Mouse (Mus musculus) layer of hippocampus, adult 18-20 months (tissue): ENCODE data around the gene Lrig2. TPM values are rescaled to one million over a fixed set of nuclear protein-coding genes. Genes with fewer than 3 reads are reported as not detected.

Experiments
- DNase-seq, 2 experiments: peaks; one replicate each; pipeline ENCODE4 v3.0.0; 2022; ENCODE audit warnings: low spot score in 2 of 2
- total RNA-seq, 2 experiments: library from RNA; stranded (reverse); gene quantifications; 2 replicates each; pipeline ENCODE4 v1.2.3; 2021

Gene Lrig2
- total RNA-seq, 2 experiments from 2014 or later, result 31.7 to 34.3 TPM

DNA sequence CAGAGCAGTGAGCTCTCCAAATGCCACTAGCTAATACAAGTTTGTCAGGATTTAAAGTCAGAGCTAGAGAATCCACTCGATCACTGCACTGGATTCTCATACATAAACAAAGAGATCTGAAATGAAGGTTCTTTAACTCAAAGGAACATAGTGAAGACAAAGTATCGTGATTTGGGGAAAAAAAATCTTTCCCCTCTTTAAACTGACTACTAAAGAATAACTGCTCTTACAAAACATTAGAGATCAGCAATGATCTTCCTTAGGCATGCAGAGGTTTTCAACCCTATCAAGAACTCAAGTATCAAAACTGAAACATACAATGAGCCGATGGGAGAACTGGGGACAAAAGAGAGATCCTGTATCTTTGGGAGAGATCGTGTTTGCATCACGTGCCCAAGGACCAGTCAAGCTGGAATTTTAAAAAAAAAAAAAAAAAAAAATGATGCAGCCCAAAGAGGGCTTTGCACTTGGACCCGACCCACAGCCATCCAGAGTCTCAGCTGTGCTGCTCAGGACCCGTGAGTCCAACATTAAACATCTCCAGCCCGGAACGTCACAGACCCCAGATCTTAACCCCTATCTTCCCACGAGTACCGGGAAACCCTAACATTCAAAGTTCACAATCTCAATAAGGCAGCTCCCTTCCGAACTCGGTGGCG is 818 bp downstream of the Lrig2 start:
- DNase-seq, result no peak

DNA sequence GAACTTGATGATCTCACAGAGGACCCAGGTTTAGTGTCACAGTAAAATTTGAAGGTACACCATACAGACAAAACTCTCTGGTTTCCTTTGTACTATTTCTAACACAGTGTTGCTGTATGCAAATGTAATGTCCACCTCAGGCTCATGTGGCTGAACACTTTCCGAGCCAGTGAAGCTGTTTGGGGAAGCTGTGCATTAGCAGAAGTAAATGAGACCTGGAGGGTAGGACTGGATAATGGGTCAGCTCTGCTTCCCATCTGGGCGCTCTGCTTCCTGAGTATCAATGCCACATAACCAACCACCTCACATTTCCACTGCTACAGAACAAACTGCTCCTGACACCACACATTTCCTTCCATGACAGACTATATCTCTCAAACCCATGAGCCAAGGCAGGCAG is 10.1 kb downstream of the Lrig2 start:
- no peak for DNase-seq

DNA sequence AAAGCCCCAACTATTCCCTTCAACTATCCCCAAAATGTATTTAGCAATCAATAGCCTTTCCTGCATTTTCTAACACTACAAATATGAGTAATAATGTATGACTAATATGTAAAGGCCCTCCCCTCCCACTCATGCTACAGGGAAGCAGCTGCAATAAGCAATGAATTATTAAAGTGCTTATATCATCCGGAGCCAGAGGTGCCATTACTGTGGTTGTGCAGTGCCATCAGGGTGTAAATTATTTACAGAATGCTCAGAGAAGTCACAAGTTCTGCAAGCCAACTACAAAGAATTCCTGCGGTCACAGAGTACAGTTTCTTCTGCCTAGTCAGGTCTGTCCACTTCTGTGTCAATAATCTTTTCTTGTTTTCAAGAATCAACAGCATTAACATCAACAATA is 10.8 kb downstream of the Lrig2 start:
- no peak for DNase-seq

DNA sequence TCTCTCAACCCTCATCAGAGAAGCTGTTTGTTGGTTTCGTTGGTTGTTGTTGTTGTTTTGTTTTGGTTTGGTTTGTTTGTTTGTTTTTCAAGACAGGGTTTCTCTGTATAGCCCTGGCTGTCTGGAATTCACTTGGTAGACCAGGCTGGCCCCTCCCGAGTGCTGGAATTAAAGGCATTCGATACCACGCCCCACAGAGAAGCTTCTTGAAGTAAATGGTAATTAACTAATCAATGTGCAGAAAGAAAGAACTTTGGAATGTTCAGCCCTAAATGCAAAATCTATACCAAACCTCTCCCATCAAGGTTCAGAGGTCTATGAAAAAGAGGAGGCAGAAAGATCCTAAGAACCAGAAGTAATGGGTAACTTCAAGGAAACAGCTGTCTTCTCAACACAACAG is 15.5 kb downstream of the Lrig2 start:
- no peak for DNase-seq

DNA sequence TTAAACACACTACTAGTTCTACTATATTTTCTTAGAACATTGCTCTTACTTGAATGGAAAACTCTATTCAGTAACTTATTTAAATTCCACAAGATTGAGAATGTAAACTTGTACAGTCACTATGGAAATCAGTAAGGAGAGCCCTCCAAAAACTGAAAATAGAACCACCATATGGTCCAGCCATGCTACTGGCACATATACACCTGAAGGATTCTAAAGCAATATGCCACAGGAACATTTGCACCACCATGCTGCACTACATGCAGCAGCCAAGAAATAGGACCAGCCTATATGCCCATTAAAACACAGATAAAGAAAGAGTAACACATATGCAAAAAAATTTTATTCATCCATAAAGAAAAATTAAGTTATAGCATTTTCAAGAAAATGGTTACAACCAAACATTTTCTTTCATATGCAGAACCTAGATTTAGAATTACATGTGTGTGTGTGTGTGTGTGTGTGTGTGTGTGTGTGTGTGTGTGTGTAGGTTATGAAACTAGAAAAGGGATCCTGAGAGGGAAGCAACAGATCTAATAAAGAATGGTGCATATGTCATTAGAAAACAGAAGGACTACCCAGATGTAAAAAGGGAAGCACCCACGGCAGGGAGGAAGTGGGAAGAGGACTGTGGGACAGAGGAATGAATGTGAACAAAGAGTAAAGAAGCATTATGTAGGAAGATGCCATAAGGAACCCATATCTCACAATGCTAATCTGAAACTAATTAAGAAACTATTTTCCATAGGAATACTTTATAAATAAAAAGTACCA is 30.6 kb downstream of the Lrig2 start:
- DNase-seq, result peak in 1 of 2 experiments; percentile 12

DNA sequence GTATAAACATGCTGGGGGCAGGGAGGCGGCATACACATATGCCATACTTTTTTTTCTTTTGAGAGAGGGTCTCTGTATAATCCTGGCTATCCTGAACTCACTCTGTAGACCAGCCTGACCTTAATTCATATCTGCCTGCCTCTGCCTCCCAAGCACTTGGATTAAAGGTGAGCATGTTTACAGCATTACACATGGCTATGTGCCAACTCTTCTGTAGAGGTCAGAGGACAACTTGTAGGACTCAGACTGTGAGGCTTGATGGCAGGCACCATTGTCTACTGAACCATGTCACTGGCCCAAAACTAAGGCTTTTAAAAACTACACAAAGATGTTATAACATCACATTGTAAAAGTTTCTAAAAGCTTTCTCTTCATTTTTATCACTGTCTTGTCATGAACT is 33.7 kb downstream of the Lrig2 start:
- no peak for DNase-seq

DNA sequence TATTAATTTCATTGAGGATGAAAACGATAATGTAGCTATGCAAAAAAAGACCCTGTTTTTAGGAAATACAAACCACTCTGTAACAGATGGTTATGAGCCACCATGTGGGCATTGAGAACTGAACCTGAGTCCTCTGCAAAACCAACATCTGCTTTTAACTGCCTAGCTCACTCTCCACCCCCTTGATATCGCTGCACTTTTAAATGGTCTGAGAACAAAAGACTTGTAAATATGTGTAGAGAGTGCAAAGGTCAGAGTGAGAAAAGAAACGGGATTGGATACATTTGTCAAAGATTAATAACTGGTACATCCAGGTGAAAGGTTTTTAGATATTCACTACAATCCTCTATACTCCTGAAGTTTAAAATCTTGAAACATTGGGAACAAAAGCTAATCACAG is 42.3 kb downstream of the Lrig2 start:
- DNase-seq, result no peak

DNA sequence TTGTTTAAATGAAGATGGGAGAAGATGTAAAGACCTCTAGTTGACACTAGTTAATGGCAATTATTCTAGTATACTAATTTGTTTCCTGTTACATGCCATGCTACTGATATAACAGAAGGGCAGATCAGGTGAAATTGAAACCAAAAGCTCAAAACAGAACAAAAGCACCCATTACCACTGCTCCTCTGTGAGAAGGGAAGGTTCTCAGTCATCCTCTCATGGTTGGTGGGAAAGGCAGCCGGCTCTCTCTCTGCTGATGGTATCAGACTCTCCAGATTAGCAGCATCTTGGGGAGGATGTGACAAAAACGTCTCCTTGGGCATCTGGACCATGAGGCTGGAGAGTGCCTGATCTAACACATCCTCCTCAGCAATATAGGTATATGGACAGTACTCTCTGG is 50.5 kb downstream of the Lrig2 start:
- no peak for DNase-seq

DNA sequence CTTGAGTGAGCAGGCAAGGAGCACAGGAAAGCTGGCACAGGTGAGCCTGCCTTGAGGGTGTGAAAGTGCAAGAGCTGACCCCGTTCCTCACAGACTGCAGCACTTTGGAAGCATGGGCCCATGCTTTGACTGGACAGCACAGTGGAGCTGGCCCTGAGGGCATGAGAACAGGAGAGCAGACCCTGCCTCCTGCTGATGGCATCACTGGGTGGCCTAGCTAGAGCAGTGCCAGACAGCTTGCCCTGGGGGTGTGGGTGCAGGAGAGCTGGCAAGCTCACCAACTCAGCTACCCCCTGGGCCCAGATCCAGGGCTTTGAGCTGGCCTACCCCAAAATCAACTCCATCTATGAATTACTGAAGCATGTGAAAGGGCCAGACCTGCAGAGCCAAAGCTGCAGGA is 53.1 kb downstream of the Lrig2 start:
- no peak for DNase-seq

DNA sequence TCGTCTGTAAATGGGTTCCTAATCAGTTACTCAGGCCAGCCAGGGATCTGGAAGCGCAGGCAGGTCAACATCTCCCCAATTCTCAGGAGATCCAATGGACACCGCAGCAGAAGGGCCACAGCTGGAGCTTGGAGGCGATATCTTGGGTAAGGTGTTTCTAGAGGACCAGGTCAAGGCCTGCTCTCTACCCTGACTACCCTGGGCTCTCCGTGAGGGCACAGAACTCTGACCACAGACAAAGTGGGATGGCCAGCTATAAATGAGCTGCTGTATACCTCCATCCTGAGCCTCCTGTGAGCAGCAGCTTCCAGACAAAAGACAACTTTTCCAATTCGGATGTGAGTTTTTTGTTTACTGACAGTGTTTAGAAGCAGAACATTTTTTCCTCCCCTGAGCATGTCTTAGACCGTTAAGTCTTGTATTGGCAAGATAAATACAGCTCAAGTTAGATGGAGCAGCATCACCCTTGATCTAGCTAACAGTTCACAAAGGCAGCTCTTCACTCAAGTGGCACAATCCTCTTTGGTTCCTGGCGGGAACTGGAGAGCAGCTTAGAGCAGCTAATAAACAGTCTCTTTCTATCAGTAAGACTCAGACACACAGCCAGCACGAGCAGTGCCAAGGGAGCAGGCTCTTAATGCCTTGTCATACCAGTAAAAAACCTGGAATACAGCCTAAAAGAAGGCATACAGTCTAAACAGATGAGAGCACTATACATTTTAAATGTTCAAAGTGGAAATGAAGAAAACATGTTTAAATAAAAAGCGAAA is 56.0 kb downstream of the Lrig2 start:
- DNase-seq, result no peak

DNA sequence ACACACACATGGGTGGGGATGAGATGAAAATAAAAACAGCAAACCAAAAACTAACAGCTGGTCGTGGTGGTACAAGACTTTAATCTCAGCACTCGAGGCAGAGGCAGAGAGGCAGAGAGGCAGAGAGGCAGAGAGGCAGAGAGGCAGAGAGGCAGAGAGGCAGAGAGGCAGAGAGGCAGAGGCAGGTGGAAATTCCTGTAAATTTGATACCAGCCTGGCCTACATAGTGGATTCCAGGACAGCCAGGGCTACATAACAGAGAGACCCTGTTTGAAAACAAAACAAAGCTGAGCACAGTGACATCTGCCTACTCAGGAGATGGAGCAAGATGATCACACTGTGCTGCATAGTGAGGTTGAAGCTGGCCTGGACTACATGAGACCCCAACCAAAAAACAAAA is 64.5 kb downstream of the Lrig2 start:
- DNase-seq, result no peak

DNA sequence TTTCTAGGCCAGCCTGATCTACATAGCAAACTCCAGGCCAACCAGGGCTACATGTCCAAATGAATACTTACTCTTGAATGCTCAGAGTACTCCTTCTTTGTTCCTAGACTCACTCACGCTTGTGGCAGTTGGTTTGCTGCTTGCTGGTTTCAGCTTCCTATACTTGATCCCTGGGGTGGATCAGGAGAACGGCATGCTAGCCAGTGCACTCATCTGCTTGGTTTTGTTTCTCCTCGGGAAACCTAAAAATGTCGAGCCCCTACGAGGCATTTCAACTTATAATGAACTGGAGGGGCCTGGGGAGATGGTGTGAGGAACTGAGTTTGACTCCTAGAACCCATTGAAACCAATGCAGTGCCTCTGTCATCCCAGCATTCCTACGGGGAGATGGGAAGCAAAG is 65.0 kb downstream of the Lrig2 start:
- DNase-seq, result no peak

DNA sequence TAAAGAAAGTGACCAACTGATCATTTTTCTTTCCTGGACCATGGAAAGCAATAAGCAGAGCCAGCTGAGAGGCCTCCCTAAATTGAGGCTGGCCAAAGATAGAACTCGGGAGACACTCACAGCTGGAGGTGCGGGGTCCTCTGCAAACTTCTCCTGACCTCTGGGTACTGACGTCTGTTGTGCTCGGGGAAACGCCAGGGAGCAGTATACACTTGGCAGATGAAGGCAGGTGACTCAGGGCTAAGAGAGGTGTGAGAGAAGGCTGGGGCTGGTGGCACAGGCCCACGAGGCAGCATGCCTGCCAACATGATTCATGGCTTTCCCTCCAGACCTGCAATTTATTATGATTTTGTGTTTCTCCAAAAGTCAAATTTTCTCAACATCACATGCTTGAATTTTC is 66.1 kb downstream of the Lrig2 start:
- peak in 1 of 2 experiments; percentile 23 for DNase-seq

DNA sequence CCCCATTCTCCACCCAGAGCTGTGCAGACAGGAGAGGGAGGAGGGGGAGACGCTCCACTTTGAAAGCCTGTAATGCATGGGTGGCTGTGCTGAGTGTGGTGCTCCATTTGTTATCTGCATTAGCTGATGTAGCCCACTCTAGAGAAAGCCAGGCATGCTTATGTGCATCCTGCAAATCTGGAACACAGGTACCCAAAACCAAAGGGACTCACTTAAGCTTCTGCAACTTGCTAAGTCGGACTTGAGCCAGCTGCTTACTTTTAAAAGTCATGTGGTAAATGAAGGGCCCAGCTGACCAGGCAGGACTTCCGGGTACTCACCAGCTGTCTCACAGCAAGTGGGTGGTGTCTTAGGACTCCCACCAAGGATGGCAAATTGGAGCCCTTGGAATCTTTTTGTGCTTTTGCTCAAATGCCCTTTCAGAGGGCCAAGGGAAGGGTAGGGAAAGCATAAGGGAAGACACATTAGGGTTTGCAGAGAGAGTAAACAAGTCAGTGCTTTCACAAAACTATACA is 66.7 kb downstream of the Lrig2 start:
- DNase-seq, result no peak

DNA sequence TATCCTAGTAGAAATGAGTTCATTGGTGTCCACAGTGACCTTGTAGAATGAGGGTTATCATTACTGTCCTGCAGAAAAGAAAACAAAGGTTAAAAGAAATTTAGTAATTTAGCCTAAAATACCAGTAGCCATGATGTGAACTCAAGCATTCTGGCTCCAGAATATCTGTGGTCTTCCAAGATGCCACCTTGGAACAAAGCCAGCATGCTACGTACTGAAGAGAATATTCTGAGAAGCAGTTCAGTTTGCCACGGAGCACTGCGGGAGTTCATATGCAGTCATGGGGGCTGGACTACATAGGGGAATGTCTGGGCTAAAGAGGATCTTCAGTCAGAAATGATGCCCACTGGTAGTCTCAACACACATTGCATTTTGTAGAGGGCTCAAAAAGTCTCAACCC is 67.6 kb downstream of the Lrig2 start:
- no peak for DNase-seq

DNA sequence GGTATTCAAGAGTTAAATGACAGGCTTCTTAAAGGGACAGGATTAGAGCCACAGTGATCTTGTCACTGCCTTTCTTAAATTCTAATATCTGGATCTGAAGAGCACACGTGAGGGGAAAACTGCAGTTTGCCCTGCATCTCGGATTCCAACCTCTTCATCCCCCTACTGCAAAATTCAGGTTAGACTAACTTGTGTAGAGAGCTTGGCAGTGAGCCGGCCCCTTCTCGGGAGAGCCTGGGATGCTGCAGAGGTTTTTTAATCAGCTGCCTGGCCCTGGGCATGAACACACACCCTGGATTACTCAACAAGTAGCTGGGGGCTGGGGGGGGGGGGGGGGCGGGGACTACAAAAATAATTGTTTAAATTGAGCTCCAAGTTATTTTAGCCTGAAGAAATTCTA is 69.4 kb downstream of the Lrig2 start:
- no peak for DNase-seq

DNA sequence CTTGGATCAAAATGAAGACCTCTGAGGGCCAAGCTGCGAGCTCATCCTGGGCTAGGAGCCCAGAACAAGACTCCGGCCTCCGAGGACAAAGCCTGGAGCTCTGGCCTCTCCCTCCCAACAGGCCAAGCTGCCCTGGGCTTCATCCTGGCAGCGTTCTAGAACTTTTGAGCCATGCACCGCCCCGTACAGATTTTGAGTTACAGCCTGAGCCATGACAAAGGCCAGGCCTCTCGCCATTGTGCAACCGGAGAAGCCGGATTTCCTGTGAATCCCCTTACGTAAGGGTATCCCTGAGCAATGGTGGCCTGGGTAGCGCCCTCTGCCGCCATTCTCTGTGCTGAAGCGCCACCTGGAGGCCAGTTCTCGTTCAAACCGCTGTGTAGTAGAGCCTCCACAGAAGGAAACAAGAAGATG is 69.8 kb downstream of the Lrig2 start:
- DNase-seq, result peak; percentile 90 to 96

DNA sequence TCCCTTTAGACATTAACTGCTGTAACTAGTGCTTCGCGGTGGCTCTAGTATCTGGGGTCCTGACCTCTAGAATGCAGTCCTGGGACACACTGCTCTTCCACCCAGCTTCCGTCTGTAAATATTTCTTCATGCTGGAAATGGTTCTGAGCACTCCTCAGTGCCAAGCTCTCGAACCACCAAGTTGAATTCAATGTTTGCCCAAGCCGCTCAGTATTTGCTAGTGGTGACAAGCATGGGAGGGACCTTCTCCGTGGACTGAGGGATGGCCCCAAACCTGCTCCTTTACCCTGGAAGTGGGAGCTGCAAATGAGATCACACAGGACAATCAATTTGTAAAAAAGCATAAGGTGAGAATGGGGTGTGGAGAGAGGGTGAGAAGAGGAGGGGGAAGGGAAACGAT is 70.3 kb downstream of the Lrig2 start:
- no peak for DNase-seq

DNA sequence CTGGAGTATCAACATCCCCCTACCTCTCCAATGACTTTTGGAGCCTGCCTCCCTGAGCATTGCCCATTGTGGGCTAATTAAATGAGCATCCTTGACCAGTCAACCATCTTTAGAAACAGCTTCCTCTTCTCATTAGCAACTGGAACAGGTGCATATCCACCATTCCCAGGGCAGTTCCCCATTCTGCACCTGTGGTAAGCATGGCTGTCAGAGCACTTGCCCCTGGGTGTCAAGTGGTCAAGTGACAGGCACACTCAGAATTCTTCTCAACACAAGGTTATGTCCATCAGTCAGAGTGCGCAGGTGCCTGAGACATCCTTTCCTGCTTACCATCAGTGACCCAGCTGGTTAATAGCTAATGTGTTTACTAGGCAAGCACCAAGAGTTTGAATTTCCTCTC is 72.9 kb downstream of the Lrig2 start:
- DNase-seq, result no peak

DNA sequence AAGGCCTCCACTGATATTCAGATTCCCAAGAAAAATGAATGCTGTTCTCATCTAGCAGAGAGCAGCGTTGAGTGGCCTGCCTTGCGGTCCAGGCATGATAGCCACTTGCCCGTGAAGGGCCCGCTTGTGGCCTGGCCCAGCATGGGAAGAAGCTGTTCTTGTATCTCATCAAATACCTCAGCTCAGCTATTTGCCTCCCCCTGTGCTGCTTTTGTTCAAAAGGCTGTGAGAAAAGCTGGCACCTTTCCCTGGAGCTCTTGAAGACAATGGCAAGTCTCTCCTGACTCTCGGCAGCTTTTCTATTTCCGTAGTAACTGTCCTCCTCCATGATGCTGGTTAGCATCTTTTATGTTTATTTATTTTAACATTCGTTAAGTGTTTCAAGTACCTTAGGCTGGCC is 74.1 kb downstream of the Lrig2 start:
- no peak for DNase-seq

DNA sequence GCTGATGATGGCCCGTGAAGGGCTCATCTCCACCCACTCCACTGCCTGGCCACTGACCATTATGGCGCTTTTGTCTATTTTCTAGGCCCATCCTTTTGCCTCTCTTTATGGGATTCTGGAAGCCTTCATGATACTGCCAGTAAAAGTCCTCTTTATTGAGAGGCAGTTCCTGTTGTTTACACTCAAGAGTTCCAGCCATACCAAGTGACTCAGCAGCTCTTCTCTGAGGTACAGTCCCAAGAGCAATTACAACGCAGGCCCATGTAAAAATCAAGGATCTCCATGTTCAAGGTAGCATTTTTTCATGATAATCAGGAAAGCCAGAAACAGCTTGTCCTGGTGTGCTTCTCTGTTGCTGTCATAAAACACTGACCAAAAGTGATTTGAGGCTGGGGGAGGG is 75.8 kb downstream of the Lrig2 start:
- no peak for DNase-seq

DNA sequence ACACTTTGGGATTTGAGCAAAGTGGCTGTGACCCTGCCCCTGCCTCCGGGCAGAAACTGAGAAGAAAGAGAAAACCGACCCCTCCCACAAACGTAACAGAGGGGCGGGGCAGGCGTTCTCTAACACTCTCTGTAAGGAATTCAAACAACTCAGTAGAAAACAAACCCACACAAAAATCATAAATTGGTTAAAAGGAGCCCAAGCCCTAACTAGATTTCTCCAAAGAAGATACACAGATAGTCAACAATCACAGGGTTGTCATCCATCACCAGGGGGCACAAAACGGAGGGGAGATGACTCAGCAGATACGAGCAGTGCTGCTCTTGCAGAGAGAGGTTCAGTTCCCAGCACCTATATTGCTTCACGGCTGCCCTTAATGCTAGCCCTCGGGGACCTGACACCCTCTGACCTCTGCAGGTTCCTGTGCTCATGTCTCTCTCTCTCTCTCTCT is 77.4 kb downstream of the Lrig2 start:
- no peak for DNase-seq
